Mouse (Mus musculus): Measurements from ENCODE around the gene Mrpl12.

Mrpl12 gene

DNA sequence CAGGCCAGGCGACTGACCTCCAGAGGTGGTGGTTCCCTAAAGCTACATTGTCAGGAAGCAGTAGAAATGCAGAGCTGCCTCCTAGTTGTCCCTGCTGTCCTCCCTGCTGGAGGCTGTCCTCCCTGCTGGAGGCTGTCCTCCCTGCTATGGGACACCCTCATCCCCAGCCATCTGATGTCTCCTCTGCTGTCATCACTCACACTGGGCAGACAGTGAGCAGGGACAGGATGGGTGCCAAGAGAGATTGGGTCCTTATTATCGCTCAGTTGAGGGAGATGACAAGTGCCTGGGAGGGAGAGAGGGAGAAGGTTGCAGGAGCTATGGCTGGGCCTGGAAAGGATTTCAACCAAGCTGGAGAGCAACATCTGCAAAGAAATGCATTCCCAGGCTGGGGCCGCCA, 50.7 kb downstream of the Mrpl12 start:
- in situ Hi-C loops (cut with MboI, MseI): loop anchor here in 1 of 2 experiments (5.0 kb wide), 1 partner anchor 373 kb away; no protein-coding TSS in a partner anchor

DNA sequence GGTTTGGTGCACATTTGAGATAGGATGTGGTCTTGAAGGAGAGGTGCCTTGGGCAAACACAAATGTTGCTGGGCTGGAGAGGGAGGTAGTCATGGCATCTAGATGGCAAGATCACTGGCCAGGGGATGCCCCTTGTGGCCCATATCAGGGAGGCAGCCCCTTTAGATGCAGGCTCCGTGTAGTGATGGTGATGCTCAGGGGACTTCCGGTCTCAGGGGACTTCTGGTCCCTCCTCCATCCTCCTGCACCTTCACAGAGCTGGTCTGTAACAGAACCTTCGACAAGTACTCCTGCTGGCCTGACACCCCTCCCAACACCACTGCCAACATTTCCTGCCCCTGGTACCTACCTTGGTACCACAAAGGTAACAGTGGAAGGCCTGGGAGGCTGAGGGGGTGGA, 51.4 kb downstream of the Mrpl12 start:
- in situ Hi-C loops (cut with MboI, MseI): loop anchor here in 1 of 2 experiments (5.0 kb wide), 1 partner anchor 374 kb away; no protein-coding TSS in a partner anchor

DNA sequence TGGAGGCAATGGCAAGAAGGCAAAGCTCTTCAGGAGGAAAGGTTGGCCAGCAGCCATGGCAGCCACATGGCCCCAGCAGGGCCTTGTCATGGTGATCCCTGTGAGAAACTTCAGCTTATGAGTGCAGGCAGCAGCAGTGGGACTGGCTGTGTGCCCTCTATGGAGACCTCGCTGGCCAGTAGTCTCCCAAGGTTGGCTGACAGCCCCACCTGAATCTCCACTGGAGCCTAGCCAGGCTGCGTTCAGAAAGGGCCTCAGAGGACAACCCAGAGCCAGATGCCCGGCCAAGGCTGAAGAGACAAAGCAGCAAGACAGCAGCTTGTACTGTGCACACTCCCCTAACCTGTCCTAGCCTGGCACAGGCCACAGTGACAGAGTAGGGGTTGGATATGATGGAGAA, 54.1 kb downstream of the Mrpl12 start:
- in situ Hi-C loops (cut with MboI, MseI): loop anchor here in 1 of 2 experiments (5.0 kb wide), 1 partner anchor 376 kb away; no protein-coding TSS in a partner anchor

All from T-helper 17 cell (primary cell).